Mouse (Mus musculus) gastrocnemius, adult 2 months (tissue): ENCODE measurements around the gene Mterf1a. TPM values are rescaled to one million over a fixed set of nuclear protein-coding genes. Genes with fewer than 3 reads are reported as not detected.
"Not testable (repeated sequence)": the region's sequence is repeated elsewhere in the genome, so short reads cannot be mapped to it uniquely, and the experiment has no call there.

Experiments
- DNase-seq: peaks from one replicate; pipeline ENCODE4 v3.0.0; 2022
- H3K27ac ChIP-seq: fragments of 200-600 bp; 2 replicates; pipeline ENCODE4 v1.8.1; 2022; ENCODE audit warnings: mild to moderate bottlenecking
- H3K4me3 ChIP-seq: fragments of 200-600 bp; 2 replicates; pipeline ENCODE4 v1.8.1; 2022; ENCODE audit warnings: mild to moderate bottlenecking, moderate library complexity
- CTCF ChIP-seq: fragments of 200-600 bp; IDR thresholded peaks from 2 replicates; pipeline ENCODE4 v1.8.1; 2022; ENCODE audit warnings: antibody characterized with exemption, mild to moderate bottlenecking, moderate library complexity
- intact Hi-C: fragments of 180-260 bp; cut with DNase I; formaldehyde crosslinking; loops from one replicate; pipeline ENCODE4 v1.15.1; 2025
- long read RNA-seq, 2 experiments: library from polyadenylated mRNA; stranded (forward); transcript quantifications; one replicate each; pipeline ENCODE4 v2.0.0; 2021
- total RNA-seq, 2 experiments: library from RNA; stranded (reverse); gene quantifications; 2 replicates each; pipeline ENCODE4 v1.2.3; 2021

Mterf1a gene
- total RNA-seq, result 1 to 10 TPM; 1.8 to 1.9 TPM
- long read RNA-seq, experiment 1, partial matches to known transcripts, result 1 of 1 reads
- long read RNA-seq, experiment 1, other reads (novel, unspliced or antisense), result 0 of 1 reads
- long read RNA-seq, experiment 2, partial matches to known transcripts, result 0 of 4 reads
- long read RNA-seq, experiment 2, other reads (novel, unspliced or antisense), result 0 of 4 reads

DNA sequence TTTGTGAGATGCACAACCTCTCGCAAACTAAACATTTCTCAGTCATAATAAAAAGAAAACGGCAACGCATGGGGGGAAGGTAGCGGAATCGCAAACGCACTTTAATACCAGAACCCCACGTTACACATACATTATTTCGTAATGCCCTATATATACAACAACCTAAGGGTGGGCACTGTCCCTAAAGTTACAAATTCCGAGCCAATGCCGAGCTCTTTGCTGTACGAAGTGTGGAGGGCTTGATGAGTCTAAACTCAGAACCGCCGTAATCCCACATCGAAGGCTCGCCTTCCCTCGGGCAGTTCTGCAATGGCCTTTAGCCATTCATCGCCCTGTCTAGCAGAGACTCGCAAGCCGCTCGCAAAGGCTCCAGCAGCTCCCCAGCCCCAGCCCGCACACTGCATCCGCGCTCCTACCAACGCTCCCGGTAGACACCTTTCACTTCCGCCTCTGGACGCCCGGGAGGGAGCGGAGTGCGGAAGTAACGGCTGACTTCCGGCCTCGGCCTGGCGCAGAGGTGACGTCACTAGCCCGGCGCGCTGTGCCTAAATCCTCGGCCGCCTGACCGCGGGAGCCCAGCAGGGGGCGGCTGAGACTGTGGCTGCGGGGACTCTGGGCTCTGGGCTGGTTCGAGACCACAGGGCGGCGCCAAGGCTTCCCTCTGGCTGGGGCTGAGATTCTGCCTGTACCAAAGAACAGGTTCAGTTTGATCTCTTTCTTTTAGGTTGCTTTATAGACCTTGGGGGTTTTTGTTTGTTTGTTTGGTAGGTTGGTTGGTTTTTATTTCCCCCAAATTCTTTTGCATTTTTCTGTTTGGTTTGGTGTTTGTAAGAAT lies at the start of gene Mterf1a:
Gene Mterf1a, minus strand, starts transcription at position 475 of the 835 bp plus-strand sequence.
- peak within 1 kb of the TSS; percentile 69 for H3K4me3 ChIP-seq
- intact Hi-C loops, result loop anchor here (2.0 to 10.0 kb wide), 2 partner anchors 151 to 297 kb away; no protein-coding TSS in a partner anchor
- TF ChIP-seq CTCF, result peak; percentile 35
- peak; percentile 26 for DNase-seq
- peak within 1 kb of the TSS; percentile 46; the same call in 1 of the 2 replicates for H3K27ac ChIP-seq

DNA sequence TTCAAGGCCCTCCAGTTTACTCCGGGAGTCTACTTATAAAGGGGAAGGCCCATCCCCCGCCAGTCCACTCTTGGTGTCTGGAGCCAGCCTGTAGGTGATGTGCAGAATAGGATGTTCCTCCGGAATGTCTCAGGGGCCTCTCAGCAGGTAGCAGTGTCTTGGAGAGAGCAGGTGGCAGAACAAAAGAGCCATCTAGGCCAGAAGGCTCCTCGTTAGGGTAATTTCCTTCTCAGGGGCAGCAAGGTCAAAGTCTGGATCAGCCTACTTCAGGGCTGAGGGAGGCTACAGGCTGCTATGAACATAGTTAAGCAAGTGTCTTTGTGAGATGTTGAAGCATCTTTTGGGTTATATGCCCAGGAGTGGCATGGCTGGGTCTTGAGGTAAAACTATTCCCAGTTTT lies 49.4 kb upstream of the Mterf1a start:
- DNase-seq, intact Hi-C loops, H3K4me3 ChIP-seq, H3K27ac ChIP-seq: not testable (repeated sequence)

DNA sequence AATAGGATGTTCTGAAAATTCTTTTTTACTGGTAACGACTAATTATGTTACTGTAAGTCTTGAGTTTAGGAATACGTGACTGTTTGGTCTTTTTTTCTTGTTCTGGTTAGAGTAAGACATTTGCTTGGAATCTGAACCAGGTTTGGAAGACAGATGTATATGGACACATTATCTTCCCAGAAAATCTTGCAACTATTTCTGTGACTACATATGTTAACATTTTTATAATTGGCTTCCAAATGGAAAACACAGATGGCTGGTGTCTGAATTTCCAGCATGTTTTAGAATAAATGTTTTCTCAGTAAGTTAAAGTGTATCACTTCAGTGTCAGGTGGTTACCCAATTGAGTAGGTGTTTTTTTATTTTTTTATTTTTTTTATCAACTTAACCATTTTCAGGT lies 47.5 kb upstream of the Mterf1a start:
- intact Hi-C loops, result no loop called here
- no peak overlapping the region for H3K27ac ChIP-seq
- no peak overlapping the region for H3K4me3 ChIP-seq
- TF ChIP-seq CTCF, result no peak
- no peak for DNase-seq

DNA sequence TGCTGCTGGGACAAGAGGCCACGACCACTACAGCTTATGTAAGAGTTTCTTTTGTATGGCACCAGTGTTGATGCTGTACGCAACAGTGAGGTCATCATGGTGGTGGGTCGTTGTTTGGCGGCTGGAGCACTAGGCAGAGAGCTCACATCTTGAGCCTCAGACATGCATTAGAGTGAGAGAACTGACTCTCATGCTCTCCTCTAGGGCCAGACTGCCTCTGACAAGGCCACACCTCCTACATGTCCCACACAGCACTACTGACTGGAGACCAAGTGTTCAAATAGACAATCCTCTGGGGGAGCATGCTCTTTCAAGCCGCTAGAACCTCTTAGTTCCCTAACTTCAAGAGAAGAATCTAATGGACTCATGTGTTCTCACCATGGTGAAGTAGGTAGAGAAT lies 45.6 kb upstream of the Mterf1a start:
- DNase-seq, result no peak
- intact Hi-C loops, result no loop called here
- no peak overlapping the region for H3K4me3 ChIP-seq
- no peak overlapping the region for H3K27ac ChIP-seq
- TF ChIP-seq CTCF, result no peak

DNA sequence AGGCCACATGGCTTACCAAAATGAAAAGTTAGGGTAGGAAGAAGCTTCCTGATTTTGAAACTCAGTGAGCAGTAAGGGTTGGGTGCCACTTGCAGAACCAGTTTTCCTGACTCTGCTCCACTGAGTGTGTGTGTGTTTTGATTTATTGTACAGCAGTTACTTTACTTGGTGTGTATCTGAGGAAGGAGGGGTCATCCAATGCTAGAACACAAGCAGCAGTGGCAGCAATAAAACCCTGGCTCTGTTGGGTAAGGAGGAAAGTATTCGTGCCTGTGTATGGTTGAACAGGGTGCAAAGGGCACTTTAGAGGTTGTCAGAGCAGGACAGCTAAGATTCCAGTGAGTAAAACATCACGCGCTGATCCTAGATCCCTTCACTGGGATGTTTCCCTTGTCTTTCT lies 45.2 kb upstream of the Mterf1a start:
- Histone ChIP-seq H3K4me3 (no peak overlapping the region), H3K27ac (0 out of 2 replicates have a peak overlapping the region, but pooled peaks have one; percentile 10)
- intact Hi-C loops, result no loop called here
- DNase-seq, result no peak
- TF ChIP-seq CTCF, result no peak

DNA sequence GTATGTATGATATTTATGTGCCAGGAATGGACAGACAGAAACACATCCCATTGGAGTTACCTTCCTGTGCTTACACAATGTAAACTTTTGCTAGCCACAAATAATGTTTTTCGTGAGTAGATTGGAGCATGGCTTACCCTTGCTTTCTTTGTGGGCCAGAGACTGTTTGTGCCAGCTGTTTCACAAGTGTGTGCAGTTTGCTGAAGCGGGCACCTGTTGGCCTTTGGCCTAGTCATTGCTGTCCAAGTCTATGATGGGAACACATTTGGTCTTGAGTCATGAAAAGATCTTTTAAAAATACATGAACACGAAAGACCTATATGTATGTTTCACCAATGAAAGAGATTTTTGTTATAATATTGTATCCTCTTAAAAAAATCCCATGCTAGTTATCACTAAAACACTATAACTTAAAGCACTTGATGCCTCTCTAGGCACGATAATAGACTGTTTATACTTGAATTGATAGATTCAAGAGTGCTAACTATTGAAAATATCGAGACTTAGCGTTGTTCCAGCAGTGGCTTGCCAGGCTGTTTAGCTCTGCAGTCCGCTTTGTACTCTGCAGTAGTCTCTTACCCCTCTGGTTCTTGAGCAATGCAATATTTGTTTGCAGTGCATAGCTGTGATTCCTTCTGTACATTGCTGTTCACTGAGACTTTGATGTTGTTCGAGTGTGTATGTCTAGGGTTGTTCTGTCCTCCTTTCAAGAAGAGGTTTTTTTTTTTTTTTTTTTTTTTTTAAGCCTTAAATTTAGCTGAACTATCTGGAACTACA lies 42.2 kb upstream of the Mterf1a start:
- Histone ChIP-seq H3K27ac (peak overlapping the region; percentile 12; the same call in 1 of the 2 replicates), H3K4me3 (no peak overlapping the region)
- intact Hi-C loops, result no loop called here
- peak; percentile 55 for DNase-seq
- TF ChIP-seq CTCF, result no peak

DNA sequence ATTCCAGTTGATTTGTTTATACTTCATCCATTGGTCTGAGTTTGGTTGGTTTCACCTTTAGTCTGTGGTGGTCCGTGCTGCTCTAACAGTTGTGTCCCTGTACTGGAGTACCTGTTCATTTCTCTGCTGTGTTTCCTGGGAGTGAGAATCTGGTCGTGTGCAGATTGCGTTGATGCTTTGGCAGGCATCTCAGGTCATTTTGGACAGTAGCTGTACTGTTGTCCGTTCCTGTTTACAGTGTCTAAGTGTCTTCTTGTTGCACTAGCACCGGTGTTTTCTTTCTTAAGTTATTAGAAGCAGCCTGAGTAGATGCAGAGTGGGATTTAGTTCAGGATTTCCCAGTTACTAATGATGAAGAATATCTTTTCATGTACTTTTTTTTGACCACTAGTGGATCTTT lies 41.5 kb upstream of the Mterf1a start:
- Histone ChIP-seq H3K4me3 (no peak overlapping the region), H3K27ac (peak overlapping the region; percentile 1; the same call in 1 of the 2 replicates)
- intact Hi-C loops, result no loop called here
- no peak for DNase-seq
- no peak for TF ChIP-seq CTCF

DNA sequence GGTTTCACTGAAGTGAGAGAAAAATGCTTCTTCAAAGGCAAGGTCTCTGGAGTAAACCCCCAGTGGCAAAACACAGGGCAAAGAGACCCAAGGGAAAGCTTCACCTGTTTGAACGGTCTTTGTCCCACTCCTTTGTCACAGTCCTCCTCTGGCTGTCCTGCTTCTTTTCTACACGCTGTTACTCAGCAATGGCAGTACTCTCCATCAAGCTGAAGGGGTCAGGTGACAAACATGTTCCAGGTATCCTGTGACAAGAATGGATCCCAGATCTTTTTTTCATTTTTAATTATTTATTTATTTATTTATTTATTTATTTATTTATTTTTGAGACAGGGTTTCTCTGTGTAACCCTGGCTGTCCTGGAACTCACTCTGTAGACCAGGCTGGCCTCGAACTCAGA lies 39.8 kb upstream of the Mterf1a start:
- no peak overlapping the region for H3K27ac ChIP-seq
- TF ChIP-seq CTCF, result no peak
- H3K4me3 ChIP-seq, result no peak overlapping the region
- no peak for DNase-seq
- intact Hi-C loops, result no loop called here

DNA sequence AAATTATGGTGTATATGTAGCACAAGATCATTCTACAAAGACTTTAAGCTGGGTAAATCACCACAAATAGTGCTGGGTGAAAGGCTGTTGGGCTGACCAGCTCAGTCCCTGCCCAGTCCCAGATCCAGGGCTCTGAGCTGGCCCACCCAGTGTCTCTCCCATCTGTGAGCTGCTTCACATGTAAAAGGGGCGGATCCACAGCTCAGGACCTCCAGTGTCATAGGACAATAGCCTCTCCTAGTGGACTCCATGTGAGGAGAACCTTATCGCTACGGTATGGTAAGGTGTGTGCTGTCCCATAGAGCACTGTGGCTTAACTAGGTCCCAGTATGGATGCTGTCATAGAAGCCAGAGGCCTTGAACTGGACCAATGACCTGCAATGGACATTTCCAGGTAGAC lies 37.9 kb upstream of the Mterf1a start:
- intact Hi-C loops, result no loop called here
- DNase-seq, result no peak
- TF ChIP-seq CTCF, result no peak
- no peak overlapping the region for H3K27ac ChIP-seq
- no peak overlapping the region for H3K4me3 ChIP-seq

DNA sequence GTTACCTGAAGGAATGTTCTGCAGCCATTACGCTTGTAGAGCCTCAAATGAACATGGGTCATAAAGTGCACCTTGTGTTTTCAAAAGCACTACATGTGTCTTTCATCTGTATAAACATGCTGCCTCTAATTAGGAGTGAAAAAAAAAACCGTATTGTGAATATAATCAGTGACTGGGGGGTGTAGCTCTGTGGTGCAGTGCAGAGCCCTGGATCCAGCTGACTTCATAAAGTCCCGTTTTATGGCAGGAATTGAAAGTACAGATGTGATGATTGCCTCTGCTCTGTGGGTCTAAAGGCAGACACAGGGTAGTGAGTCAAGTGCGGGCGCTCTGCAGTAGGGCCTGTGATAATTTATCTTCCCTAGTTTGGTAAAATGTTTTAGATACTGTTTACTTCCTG lies 37.0 kb upstream of the Mterf1a start:
- H3K4me3 ChIP-seq, result no peak overlapping the region
- no peak for DNase-seq
- intact Hi-C loops, result no loop called here
- no peak overlapping the region; the same call in 1 of the 2 replicates for H3K27ac ChIP-seq
- TF ChIP-seq CTCF, result no peak

DNA sequence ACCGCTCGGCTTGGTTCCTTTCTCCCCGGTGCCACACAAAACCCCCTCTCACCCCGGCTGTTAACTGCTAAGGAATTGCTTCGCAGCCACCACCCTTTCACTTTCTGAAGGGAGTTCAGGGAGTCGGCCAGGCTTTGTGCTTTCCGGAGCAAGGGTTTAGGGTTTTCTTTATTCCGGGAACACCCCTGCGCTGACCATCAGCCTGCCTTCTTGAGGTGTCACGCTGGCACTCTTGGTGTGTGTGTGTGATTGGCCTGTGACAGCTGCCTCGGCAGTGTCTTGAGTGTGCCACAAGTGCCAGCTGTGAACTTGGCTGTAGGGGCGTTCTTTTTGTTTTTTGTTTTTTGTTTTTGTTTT lies 34.9 kb upstream of the Mterf1a start:
- intact Hi-C loops, result no loop called here
- Histone ChIP-seq H3K4me3 (peak overlapping the region; percentile 94), H3K27ac (peak overlapping the region; percentile 98)
- TF ChIP-seq CTCF, result no peak
- peak; percentile 66 for DNase-seq

DNA sequence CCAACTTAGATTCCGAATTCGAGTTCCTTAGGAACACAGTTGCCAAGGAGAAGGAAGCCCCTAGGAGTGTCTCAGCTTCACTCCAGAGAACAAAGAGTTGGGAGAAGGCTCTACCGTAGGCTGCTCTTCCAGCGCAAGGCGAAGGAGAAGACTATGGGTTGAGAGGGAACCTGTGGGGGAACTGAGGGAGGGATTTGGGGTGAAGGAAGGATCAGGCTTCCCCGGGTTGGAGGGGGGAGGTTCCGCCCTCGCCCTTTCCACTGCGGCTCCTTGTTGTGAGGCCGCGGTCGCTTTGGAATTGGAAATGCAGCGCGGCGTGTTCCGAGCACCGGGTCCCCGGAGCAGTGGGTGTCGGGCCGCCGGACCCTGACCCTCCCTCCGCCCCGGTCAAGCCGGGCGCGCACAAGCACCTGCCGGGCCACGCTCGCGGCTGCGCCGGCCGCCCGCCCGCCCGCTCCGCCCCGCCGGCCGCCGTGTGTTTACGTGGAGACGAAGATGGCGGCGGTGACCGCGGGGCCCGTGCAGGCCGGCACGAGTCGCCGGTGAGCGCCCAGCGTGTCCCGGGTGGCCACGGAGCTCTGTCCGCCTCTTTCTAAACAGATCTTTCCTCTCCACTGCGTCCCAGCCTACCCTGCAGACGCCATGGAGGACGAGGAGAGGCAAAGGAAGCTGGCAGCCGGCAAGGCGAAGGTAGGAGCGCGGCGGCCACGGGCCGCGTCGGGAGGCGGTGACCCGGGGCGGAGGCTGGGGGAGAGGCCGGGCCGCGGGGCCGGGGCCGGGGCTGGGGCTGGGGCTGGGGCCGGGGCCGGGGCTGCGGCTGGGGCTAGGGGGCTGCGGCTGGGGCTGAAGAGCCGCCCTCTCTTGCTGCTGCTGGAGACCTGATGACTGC lies 34.3 kb upstream of the Mterf1a start, which contains the start of gene Akap9:
Gene Akap9, plus strand, starts transcription at position 254 of the 889 bp plus-strand sequence.
- intact Hi-C loops, result no loop called here
- Histone ChIP-seq H3K27ac (peak within 1 kb of the TSS; percentile 98), H3K4me3 (peak within 1 kb of the TSS; percentile 94)
- TF ChIP-seq CTCF, result no peak
- DNase-seq, result peak; percentile 86
